ENCODE assay signal across 8 mouse cellular contexts in genomic region chr2:127559070-127559966, GRCm38 (mm10). TPM values are rescaled to one million over a fixed set of nuclear protein-coding genes. Genes with fewer than 3 reads are reported as not detected.
DNase-seq lines count a peak whose midpoint lies in the region; ATAC-seq and TF ChIP-seq lines count a peak whose summit lies in the region.

No protein-coding gene starts in this region.

- in situ Hi-C loops in CH12.LX (cut with MboI; ENCODE audit: low pct_ligation_motif_present, low pct_unique_long_range_greater_than_20kb, low sequenced_read_pairs) = loop anchor here (5.0 kb wide), 1 partner anchor 52 kb away; no protein-coding TSS in a partner anchor

- peak; percentile 86 for DNase-seq in CH12.LX (ENCODE audit: extremely low read depth)
- DNase-seq in c-Kit-positive CD71-negative TER-119-negative erythroid progenitor cells, embryonic 14.5 days (ENCODE audit: low read depth) = peak; percentile 74
- peak; percentile 68 for DNase-seq in heart, postnatal 0 days (ENCODE audit: low spot score)
- peak; percentile 93 for DNase-seq in kidney, postnatal 4 days
- DNase-seq in testis, postnatal 10 days (ENCODE audit: low spot score) = peak; percentile 91

- no peaks in the 10 kb centered on the region for H3K79me2 ChIP-seq in CH12.LX (replicated peaks; ENCODE audit: control insufficient read depth, extremely low read depth, insufficient read depth, poor library complexity, severe bottlenecking)

- TF ChIP-seq POLR2A in CH12.LX (IDR thresholded peaks at IDR 0.05; ENCODE audit: low read depth, low read length) = no peak

- peak; percentile 93 for TF ChIP-seq RAD21 in CH12.LX (IDR thresholded peaks at IDR 0.05; ENCODE audit: low read depth, low read length)

- no peaks in the 10 kb centered on the region for H3K36me3 ChIP-seq in CH12.LX (replicated peaks in 1 of 2; ENCODE audit: control insufficient read depth in 1 of 2, insufficient read depth in 1 of 2, low read length in 1 of 2)
- H3K36me3 ChIP-seq in forebrain, embryonic 12.5 days (replicated peaks) = no peaks in the 10 kb centered on the region
- no peaks in the 10 kb centered on the region for H3K36me3 ChIP-seq in heart, postnatal 0 days (replicated peaks; ENCODE audit: control insufficient read depth, insufficient read depth, low read length)
- no peaks in the 10 kb centered on the region for H3K36me3 ChIP-seq in liver, embryonic 16.5 days (ENCODE audit: control insufficient read depth, insufficient read depth)
- no peaks in the 10 kb centered on the region for H3K36me3 ChIP-seq in neural tube, embryonic 14.5 days (ENCODE audit: control insufficient read depth, insufficient read depth, low read length)

- no peak overlapping the region for H3K27ac ChIP-seq in CH12.LX (ENCODE audit: insufficient read depth, low read depth)
- peak overlapping the region; percentile 19; the same call in 1 of the 2 replicates for H3K27ac ChIP-seq in forebrain, embryonic 12.5 days
- no peak overlapping the region for H3K27ac ChIP-seq in heart, postnatal 0 days (ENCODE audit: low read depth)
- no peak overlapping the region for H3K27ac ChIP-seq in liver, embryonic 16.5 days (ENCODE audit: low read length)
- H3K27ac ChIP-seq in neural tube, embryonic 14.5 days (ENCODE audit: low read depth, low read length) = no peak overlapping the region

- H3K4me3 ChIP-seq in CH12.LX (replicated peaks in 1 of 3; ENCODE audit: low read depth in 2 of 3, low read length in 2 of 3, poor library complexity in 1 of 3) = no peak overlapping the region
- H3K4me3 ChIP-seq in forebrain, embryonic 12.5 days (replicated peaks) = peak overlapping the region; percentile 30
- no peak overlapping the region for H3K4me3 ChIP-seq in heart, postnatal 0 days (ENCODE audit: low read depth, low read length)
- H3K4me3 ChIP-seq in liver, embryonic 16.5 days (ENCODE audit: low read depth, low read length) = no peak overlapping the region
- H3K4me3 ChIP-seq in neural tube, embryonic 14.5 days (ENCODE audit: low read depth, low read length) = peak overlapping the region; percentile 17

- peak; percentile 100 for ATAC-seq in forebrain, embryonic 12.5 days (ENCODE audit: low FRiP score)
- ATAC-seq in heart, postnatal 0 days (ENCODE audit: insufficient read depth, low read depth) = peak; percentile 89
- peak; percentile 50 for ATAC-seq in liver, embryonic 16.5 days (ENCODE audit: low read depth)
- ATAC-seq in neural tube, embryonic 14.5 days (ENCODE audit: low read depth) = peak; percentile 100

- peak overlapping the region; percentile 42; the same call in 1 of the 2 replicates for H3K4me2 ChIP-seq in CH12.LX (ENCODE audit: insufficient read depth, low read depth, poor library complexity, severe bottlenecking)
- H3K4me2 ChIP-seq in forebrain, embryonic 12.5 days = peak overlapping the region; percentile 48
- no peak overlapping the region for H3K4me2 ChIP-seq in heart, postnatal 0 days (ENCODE audit: low read depth, low read length)
- no peak overlapping the region for H3K4me2 ChIP-seq in liver, embryonic 16.5 days (ENCODE audit: low read depth, low read length)
- H3K4me2 ChIP-seq in neural tube, embryonic 14.5 days (ENCODE audit: low read depth, low read length) = peak overlapping the region; percentile 41

- H3K9me3 ChIP-seq in CH12.LX (replicated peaks; ENCODE audit: low read length) = no peaks in the 10 kb centered on the region
- H3K9me3 ChIP-seq in forebrain, embryonic 12.5 days = no peaks in the 10 kb centered on the region
- no peaks in the 10 kb centered on the region for H3K9me3 ChIP-seq in heart, postnatal 0 days (replicated peaks; ENCODE audit: control insufficient read depth, low read length)
- H3K9me3 ChIP-seq in liver, embryonic 16.5 days (replicated peaks; ENCODE audit: control insufficient read depth, low read length) = no peaks in the 10 kb centered on the region
- H3K9me3 ChIP-seq in neural tube, embryonic 14.5 days (ENCODE audit: control insufficient read depth, low read length) = no peaks in the 10 kb centered on the region

- peaks cover 79% of the 10 kb centered on the region for H3K27me3 ChIP-seq in CH12.LX (replicated peaks)
- H3K27me3 ChIP-seq in forebrain, embryonic 12.5 days = peaks cover 29% of the 10 kb centered on the region
- peaks cover 5% of the 10 kb centered on the region; the same call in 1 of the 2 replicates for H3K27me3 ChIP-seq in heart, postnatal 0 days (ENCODE audit: control insufficient read depth, insufficient read depth, low read length)
- no peaks in the 10 kb centered on the region; the same call in 1 of the 2 replicates for H3K27me3 ChIP-seq in liver, embryonic 16.5 days (ENCODE audit: control insufficient read depth, insufficient read depth, low read depth, low read length)
- H3K27me3 ChIP-seq in neural tube, embryonic 14.5 days (ENCODE audit: control insufficient read depth, insufficient read depth, low read length) = no peaks in the 10 kb centered on the region

- no peak for TF ChIP-seq EP300 in CH12.LX (IDR thresholded peaks at IDR 0.05; ENCODE audit: low read length)
- TF ChIP-seq EP300 in heart, postnatal 0 days (IDR thresholded peaks at IDR 0.05; ENCODE audit: low read depth) = no peak

- 17% methylated on average over 18 of the region's 18 CpGs for WGBS in forebrain, embryonic 12.5 days
- 17% methylated on average over 18 of the region's 18 CpGs for WGBS in heart, postnatal 0 days
- 12% methylated on average over 18 of the region's 18 CpGs for WGBS in liver, embryonic 16.5 days (ENCODE audit: insufficient replicate concordance)
- WGBS in neural tube, embryonic 14.5 days = 9% methylated on average over 18 of the region's 18 CpGs

- peaks cover 0 to 6% of the 10 kb centered on the region in 2 experiments; a peak in 2 of 4 replicates for H3K4me1 ChIP-seq in CH12.LX (ENCODE audit: control insufficient read depth in 1 of 2, insufficient read depth in 2 of 2)
- H3K4me1 ChIP-seq in forebrain, embryonic 12.5 days = peaks cover 8% of the 10 kb centered on the region; the same call in 1 of the 2 replicates
- no peaks in the 10 kb centered on the region for H3K4me1 ChIP-seq in heart, postnatal 0 days (ENCODE audit: control insufficient read depth, insufficient read depth)
- no peaks in the 10 kb centered on the region for H3K4me1 ChIP-seq in liver, embryonic 16.5 days (ENCODE audit: control insufficient read depth, low read depth, low read length)
- no peaks in the 10 kb centered on the region for H3K4me1 ChIP-seq in neural tube, embryonic 14.5 days (ENCODE audit: control insufficient read depth, insufficient read depth, low read length)

- dilution Hi-C loops in CH12.LX (cut with MboI; ENCODE audit: extremely low pct_ligation_motif_present, extremely low pct_unique_long_range_greater_than_20kb, low sequenced_read_pairs) = no loop called here

- H3K9ac ChIP-seq in CH12.LX (ENCODE audit: insufficient read depth, low read depth) = no peak overlapping the region
- H3K9ac ChIP-seq in forebrain, embryonic 12.5 days = peak overlapping the region; percentile 45; the same call in 1 of the 2 replicates
- no peak overlapping the region for H3K9ac ChIP-seq in heart, postnatal 0 days (replicated peaks; ENCODE audit: low read depth, low read length)
- no peak overlapping the region for H3K9ac ChIP-seq in liver, embryonic 16.5 days (ENCODE audit: low read depth, low read length)
- H3K9ac ChIP-seq in neural tube, embryonic 14.5 days (replicated peaks; ENCODE audit: low read depth, low read length) = 0 out of 2 replicates have a peak overlapping the region, but pooled peaks have one; percentile 8

- TF ChIP-seq CTCF in CH12.LX (conservative IDR thresholded peaks at IDR 0.05 in 1 of 2, IDR thresholded peaks at IDR 0.05 in 1 of 2; ENCODE audit: low read depth in 2 of 2, low read length in 2 of 2) = peak; percentile 54 to 93; a peak in 3 of 4 replicates
- TF ChIP-seq CTCF in heart, postnatal 0 days (IDR thresholded peaks at IDR 0.05; ENCODE audit: low read depth) = peak; percentile 79

RNA-seq across cellular contexts. Expression of gene Prom2, which starts 18.1 kb away (rescaled TPM):
- total RNA-seq in CH12.LX (2012; rRNA removed) = not detected in 2 replicates
- total RNA-seq in CH12.LX (2014; rRNA removed) = not detected in 2 replicates
- polyA plus RNA-seq in CH12.LX (2012; ENCODE audit: insufficient read length, low read depth) = not detected in 2 replicates
- 0.26 and 0.41 TPM in 2 replicates for polyA plus RNA-seq in forebrain, embryonic 12.5 days (2016; fragmentation: Nextera tagmentation; extraction: Ambion mirVana)
- total RNA-seq in heart, postnatal 0 days (2014; rRNA removed; ENCODE audit: low replicate concordance) = 0.04 and 6.0 TPM in 2 replicates
- 0.03 and 0.08 TPM in 2 replicates for polyA plus RNA-seq in heart, postnatal 0 days (2015; fragmentation: Nextera tagmentation; extraction: Ambion mirVana)
- polyA plus RNA-seq in liver, embryonic 16.5 days (2015; fragmentation: Nextera tagmentation; extraction: Ambion mirVana) = 0.05 TPM in 1 of 2 replicates, not detected in the other
- polyA plus RNA-seq in neural tube, embryonic 14.5 days (2014; fragmentation: Nextera tagmentation; extraction: Ambion mirVana) = not detected in 2 replicates

RNA-seq across cellular contexts. Expression of gene Zfp661, which starts 27.6 kb away (rescaled TPM):
- total RNA-seq in CH12.LX (2012; rRNA removed) = 4.1 and 4.7 TPM in 2 replicates
- total RNA-seq in CH12.LX (2014; rRNA removed) = 5.9 and 6.7 TPM in 2 replicates
- 2.5 and 3.2 TPM in 2 replicates for polyA plus RNA-seq in CH12.LX (2012; ENCODE audit: insufficient read length, low read depth)
- 8.0 and 8.4 TPM in 2 replicates for polyA plus RNA-seq in forebrain, embryonic 12.5 days (2016; fragmentation: Nextera tagmentation; extraction: Ambion mirVana)
- total RNA-seq in heart, postnatal 0 days (2014; rRNA removed; ENCODE audit: low replicate concordance) = 0.69 and 3.6 TPM in 2 replicates
- polyA plus RNA-seq in heart, postnatal 0 days (2015; fragmentation: Nextera tagmentation; extraction: Ambion mirVana) = 1.4 and 1.6 TPM in 2 replicates
- polyA plus RNA-seq in liver, embryonic 16.5 days (2015; fragmentation: Nextera tagmentation; extraction: Ambion mirVana) = 1.0 and 1.1 TPM in 2 replicates
- 7.7 and 9.3 TPM in 2 replicates for polyA plus RNA-seq in neural tube, embryonic 14.5 days (2014; fragmentation: Nextera tagmentation; extraction: Ambion mirVana)

RNA-seq across cellular contexts. Expression of gene Mrps5, which starts 27.7 kb away (rescaled TPM):
- total RNA-seq in CH12.LX (2012; rRNA removed) = 173 and 188 TPM in 2 replicates
- 144 and 186 TPM in 2 replicates for total RNA-seq in CH12.LX (2014; rRNA removed)
- 210 and 278 TPM in 2 replicates for polyA plus RNA-seq in CH12.LX (2012; ENCODE audit: insufficient read length, low read depth)
- 175 and 179 TPM in 2 replicates for polyA plus RNA-seq in forebrain, embryonic 12.5 days (2016; fragmentation: Nextera tagmentation; extraction: Ambion mirVana)
- total RNA-seq in heart, postnatal 0 days (2014; rRNA removed; ENCODE audit: low replicate concordance) = 48.8 and 109 TPM in 2 replicates
- 150 and 156 TPM in 2 replicates for polyA plus RNA-seq in heart, postnatal 0 days (2015; fragmentation: Nextera tagmentation; extraction: Ambion mirVana)
- 65.0 and 72.5 TPM in 2 replicates for polyA plus RNA-seq in liver, embryonic 16.5 days (2015; fragmentation: Nextera tagmentation; extraction: Ambion mirVana)
- polyA plus RNA-seq in neural tube, embryonic 14.5 days (2014; fragmentation: Nextera tagmentation; extraction: Ambion mirVana) = 140 and 141 TPM in 2 replicates

RNA-seq across cellular contexts. Expression of gene Kcnip3, which starts 37.4 kb away (rescaled TPM):
- total RNA-seq in CH12.LX (2012; rRNA removed) = not detected in 2 replicates
- total RNA-seq in CH12.LX (2014; rRNA removed) = not detected in 2 replicates
- not detected in 2 replicates for polyA plus RNA-seq in CH12.LX (2012; ENCODE audit: insufficient read length, low read depth)
- polyA plus RNA-seq in forebrain, embryonic 12.5 days (2016; fragmentation: Nextera tagmentation; extraction: Ambion mirVana) = 3.8 and 4.6 TPM in 2 replicates
- total RNA-seq in heart, postnatal 0 days (2014; rRNA removed; ENCODE audit: low replicate concordance) = 3.5 and 7.9 TPM in 2 replicates
- polyA plus RNA-seq in heart, postnatal 0 days (2015; fragmentation: Nextera tagmentation; extraction: Ambion mirVana) = 0.20 and 0.40 TPM in 2 replicates
- 0.23 and 0.31 TPM in 2 replicates for polyA plus RNA-seq in liver, embryonic 16.5 days (2015; fragmentation: Nextera tagmentation; extraction: Ambion mirVana)
- 9.2 and 12.6 TPM in 2 replicates for polyA plus RNA-seq in neural tube, embryonic 14.5 days (2014; fragmentation: Nextera tagmentation; extraction: Ambion mirVana)

Comparison
In these comparisons a context has a peak if more than half of its experiments do, and no peak if none do; other contexts are left out.
1. H3K4me2 ChIP-seq: peak in CH12.LX (single experiment), forebrain, embryonic 12.5 days (single experiment) and neural tube, embryonic 14.5 days (single experiment); none in heart, postnatal 0 days (single experiment) and liver, embryonic 16.5 days (single experiment).
2. H3K4me3 ChIP-seq: peak in forebrain, embryonic 12.5 days (single experiment) and neural tube, embryonic 14.5 days (single experiment); none in CH12.LX (0 of 3), heart, postnatal 0 days (single experiment) and liver, embryonic 16.5 days (single experiment).
3. H3K9ac ChIP-seq: peak in forebrain, embryonic 12.5 days (single experiment) and neural tube, embryonic 14.5 days (single experiment); none in CH12.LX (single experiment), heart, postnatal 0 days (single experiment) and liver, embryonic 16.5 days (single experiment).
4. ATAC-seq: peak in every context shown above with its lines; median percentile 100 in forebrain, embryonic 12.5 days; 100 in neural tube, embryonic 14.5 days; 89 in heart, postnatal 0 days; 50 in liver, embryonic 16.5 days.
5. Peak in every context shown above with its lines, with median percentiles within 50 percentile points of each other: DNase-seq.